Mouse (Mus musculus) small intestine, adult 2 months (tissue): ENCODE measurements around the gene Dnajc15.

Source experiments
- CTCF ChIP-seq: fragments of 200-500 bp; IDR thresholded peaks from 2 replicates; pipeline ENCODE4 v1.5.1; 2012; ENCODE audit warnings: low read depth, mild to moderate bottlenecking, control low read depth, inconsistent platforms, low read length, moderate library complexity, mixed read lengths; ENCODE audit not compliant: insufficient replicate concordance, insufficient read length; ENCODE audit errors: extremely low read depth
- POLR2A ChIP-seq: fragments of 200-500 bp; IDR thresholded peaks from 2 replicates; pipeline ENCODE4 v1.6.1; 2012; ENCODE audit warnings: low read depth, mild to moderate bottlenecking, control low read depth, inconsistent platforms, low read length, moderate library complexity

GRCm38 (mm10) chr14:77801571-77802267, 73.2 kb downstream of the Dnajc15 start:
- TF ChIP-seq CTCF, result no peak
- no peak for TF ChIP-seq POLR2A
